Mouse (Mus musculus): ENCODE results near the gene Fnip2. TPM values are rescaled to one million over a fixed set of nuclear protein-coding genes. Genes with fewer than 3 reads are reported as not detected.
A peak's percentile ranks its signal among the peaks of the same experiment; 100 is the strongest.

Gene Fnip2
- total and polyA plus RNA-seq, 3 experiments: 4.2 to 28.1 (median 12.2) TPM

DNA sequence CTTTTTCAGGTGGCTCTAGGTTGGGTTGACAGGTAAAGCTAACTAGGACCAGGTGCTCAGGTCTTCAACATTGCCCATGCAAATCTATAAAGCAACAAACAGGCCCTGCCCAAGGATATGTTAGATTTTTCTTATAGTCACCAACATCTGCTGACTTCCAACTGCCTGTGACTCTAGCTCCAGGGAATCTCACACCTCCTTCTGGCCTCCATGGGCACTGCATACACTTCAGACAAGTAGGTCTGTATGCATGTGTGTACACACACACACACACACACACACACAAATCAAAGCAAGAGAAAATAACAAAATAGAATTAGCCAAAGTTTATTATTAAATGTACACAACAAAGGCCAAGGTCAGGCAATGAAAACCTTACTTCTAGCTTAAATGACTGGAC, 134.0 kb downstream of the Fnip2 start:
- Histone ChIP-seq H3K9ac (ENCODE audit: low read depth, low read length) (no peak overlapping the region), H3K4me3 (no peak overlapping the region), H3K27ac (no peak overlapping the region), H3K79me2 (replicated peaks; ENCODE audit: control insufficient read depth, insufficient read depth, low read length) (no peaks in the 10 kb centered on the region), H3K36me3 (ENCODE audit: control insufficient read depth, insufficient read depth, low read length) (no peaks in the 10 kb centered on the region), H3K27me3 (ENCODE audit: control insufficient read depth, insufficient read depth, low read length) (no peaks in the 10 kb centered on the region), H3K4me1 (ENCODE audit: control insufficient read depth, insufficient read depth, low read length) (no peaks in the 10 kb centered on the region)
- no peak for DNase-seq
- TF ChIP-seq POLR2A (IDR thresholded peaks at IDR 0.05; ENCODE audit: insufficient read depth, low read depth, low read length) (no peak), EP300 (IDR thresholded peaks at IDR 0.05; ENCODE audit: insufficient read depth, low read depth, low read length) (no peak), CTCF (IDR thresholded peaks at IDR 0.05) (peak; percentile 56)
- intact Hi-C loops (cut with DNase I): no loop called here

DNA sequence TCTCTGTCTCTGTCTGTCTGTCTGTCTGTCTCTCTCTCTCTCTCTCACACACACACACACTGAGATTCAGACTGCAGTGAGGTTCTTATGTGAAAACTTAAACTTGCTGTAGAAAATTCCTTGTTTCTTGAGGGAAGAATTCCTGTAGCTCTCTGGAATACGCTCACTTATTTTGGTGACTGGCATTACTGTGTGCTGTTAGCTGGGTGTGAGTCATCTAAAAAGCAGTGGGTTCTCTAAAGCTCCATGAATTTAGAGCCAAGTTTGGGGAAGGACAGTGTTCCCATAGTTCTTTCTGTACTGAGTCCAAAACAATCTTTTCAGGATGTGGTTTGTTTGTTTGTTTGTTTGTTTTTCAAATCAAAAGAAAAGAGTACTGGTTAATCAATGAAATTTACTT, 142.2 kb downstream of the Fnip2 start:
- WGBS: 81% methylated on average over 1 of the region's 1 CpGs
- TF ChIP-seq EP300 (IDR thresholded peaks at IDR 0.05; ENCODE audit: insufficient read depth, low read depth, low read length): no peak
- no peak for TF ChIP-seq CTCF (IDR thresholded peaks at IDR 0.05)
- no peak for TF ChIP-seq POLR2A (IDR thresholded peaks at IDR 0.05; ENCODE audit: insufficient read depth, low read depth, low read length)
- H3K79me2 ChIP-seq (replicated peaks; ENCODE audit: control insufficient read depth, insufficient read depth, low read length): no peaks in the 10 kb centered on the region
- H3K27me3 ChIP-seq (ENCODE audit: control insufficient read depth, insufficient read depth, low read length): no peaks in the 10 kb centered on the region
- H3K4me1 ChIP-seq (ENCODE audit: control insufficient read depth, insufficient read depth, low read length): no peaks in the 10 kb centered on the region
- no peak overlapping the region for H3K4me3 ChIP-seq
- intact Hi-C loops (cut with DNase I): no loop called here
- H3K36me3 ChIP-seq (ENCODE audit: control insufficient read depth, insufficient read depth, low read length): no peaks in the 10 kb centered on the region
- no peak overlapping the region for H3K27ac ChIP-seq
- no peak overlapping the region for H3K9ac ChIP-seq (ENCODE audit: low read depth, low read length)
- no peak for DNase-seq

DNA sequence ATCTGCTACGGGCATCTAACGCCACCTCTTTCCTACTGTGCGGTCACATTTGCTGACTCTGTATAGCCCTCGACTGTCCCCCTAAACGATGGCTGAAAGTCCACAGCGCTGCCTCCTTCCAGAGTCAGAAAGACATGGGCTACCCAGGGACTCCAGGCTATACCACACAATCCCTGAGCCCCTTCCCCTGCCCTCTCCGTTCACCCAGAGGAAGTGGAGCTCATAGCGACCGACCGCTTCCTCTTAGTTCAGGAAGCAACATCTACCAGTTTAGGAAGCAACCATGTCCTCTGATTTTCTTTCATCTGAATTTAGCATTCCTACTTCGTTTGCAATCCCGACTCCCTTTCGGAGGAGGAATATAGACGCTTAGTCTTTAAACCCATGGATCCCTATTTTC, 148.7 kb downstream of the Fnip2 start:
- Histone ChIP-seq H3K27ac (no peak overlapping the region), H3K79me2 (replicated peaks; ENCODE audit: control insufficient read depth, insufficient read depth, low read length) (no peaks in the 10 kb centered on the region), H3K36me3 (ENCODE audit: control insufficient read depth, insufficient read depth, low read length) (no peaks in the 10 kb centered on the region), H3K27me3 (ENCODE audit: control insufficient read depth, insufficient read depth, low read length) (no peaks in the 10 kb centered on the region), H3K4me1 (ENCODE audit: control insufficient read depth, insufficient read depth, low read length) (no peaks in the 10 kb centered on the region), H3K9ac (ENCODE audit: low read depth, low read length) (no peak overlapping the region), H3K4me3 (no peak overlapping the region)
- no peak for DNase-seq
- WGBS: 76% methylated on average over 14 of the region's 14 CpGs
- intact Hi-C loops (cut with DNase I): no loop called here
- TF ChIP-seq POLR2A (IDR thresholded peaks at IDR 0.05; ENCODE audit: insufficient read depth, low read depth, low read length): no peak
- TF ChIP-seq EP300 (IDR thresholded peaks at IDR 0.05; ENCODE audit: insufficient read depth, low read depth, low read length): no peak
- TF ChIP-seq CTCF (IDR thresholded peaks at IDR 0.05): no peak

DNA sequence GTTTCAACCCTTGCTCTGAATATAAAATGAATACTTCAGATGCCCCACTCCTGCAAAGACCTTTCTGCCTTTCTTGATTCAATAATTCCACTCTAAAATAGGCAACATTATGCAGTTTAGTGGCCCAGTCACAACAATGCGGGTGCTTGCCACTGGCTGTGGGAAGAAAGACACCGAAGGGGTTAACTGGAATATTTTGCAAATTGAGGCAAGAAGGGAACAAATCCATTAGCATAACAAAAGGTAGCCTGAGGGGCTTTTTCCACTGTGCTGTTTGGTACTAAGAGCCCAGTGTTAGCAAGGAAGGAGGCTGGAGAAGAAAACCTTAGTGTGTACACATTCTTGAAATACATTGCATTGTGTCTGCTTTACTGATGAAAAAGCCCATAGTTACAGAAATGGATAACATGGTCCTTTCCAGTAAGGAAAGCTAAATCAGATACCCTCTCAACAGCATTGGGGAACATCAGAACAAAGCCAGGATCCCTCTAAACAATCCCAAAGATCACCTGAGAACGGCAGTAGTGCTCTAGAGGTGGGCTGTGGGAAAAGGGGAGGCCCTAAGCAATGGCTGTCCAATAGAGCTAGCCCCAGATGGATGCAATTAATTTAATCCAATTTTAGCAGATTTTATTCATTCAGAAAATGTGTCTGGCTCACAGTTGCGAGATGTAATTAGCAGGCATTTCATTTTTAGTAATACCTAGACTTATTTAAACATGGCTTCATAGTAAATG, 150.5 kb downstream of the Fnip2 start:
- WGBS: 81% methylated on average over 4 of the region's 4 CpGs
- intact Hi-C loops (cut with DNase I): no loop called here
- Histone ChIP-seq H3K27ac (no peak overlapping the region), H3K4me3 (no peak overlapping the region), H3K27me3 (ENCODE audit: control insufficient read depth, insufficient read depth, low read length) (no peaks in the 10 kb centered on the region), H3K4me1 (ENCODE audit: control insufficient read depth, insufficient read depth, low read length) (no peaks in the 10 kb centered on the region), H3K36me3 (ENCODE audit: control insufficient read depth, insufficient read depth, low read length) (no peaks in the 10 kb centered on the region), H3K79me2 (replicated peaks; ENCODE audit: control insufficient read depth, insufficient read depth, low read length) (no peaks in the 10 kb centered on the region), H3K9ac (ENCODE audit: low read depth, low read length) (no peak overlapping the region)
- TF ChIP-seq EP300 (IDR thresholded peaks at IDR 0.05; ENCODE audit: insufficient read depth, low read depth, low read length): no peak
- TF ChIP-seq CTCF (IDR thresholded peaks at IDR 0.05): no peak
- no peak for TF ChIP-seq POLR2A (IDR thresholded peaks at IDR 0.05; ENCODE audit: insufficient read depth, low read depth, low read length)
- DNase-seq: no peak

DNA sequence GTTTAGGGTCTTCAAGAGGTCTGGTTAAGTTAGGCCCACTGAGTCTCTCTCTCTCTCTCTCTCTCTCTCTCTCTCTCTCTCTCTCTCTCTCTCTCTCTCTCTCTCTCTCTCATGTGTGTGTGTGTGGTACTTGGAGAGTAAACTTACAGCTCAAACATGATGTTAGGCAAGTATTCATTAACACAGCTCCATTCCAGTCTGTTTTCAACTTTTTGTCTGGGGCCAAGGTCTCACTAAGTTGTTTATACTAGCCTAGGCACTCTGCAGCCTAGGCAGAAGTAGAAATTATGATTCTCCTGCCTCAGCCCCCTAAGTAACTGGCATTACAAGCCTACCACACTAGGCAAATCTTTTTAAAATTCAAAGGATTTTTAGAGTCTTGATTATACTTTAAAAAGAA, 151.7 kb downstream of the Fnip2 start:
- no peak for TF ChIP-seq CTCF (IDR thresholded peaks at IDR 0.05)
- no peak for TF ChIP-seq EP300 (IDR thresholded peaks at IDR 0.05; ENCODE audit: insufficient read depth, low read depth, low read length)
- TF ChIP-seq POLR2A (IDR thresholded peaks at IDR 0.05; ENCODE audit: insufficient read depth, low read depth, low read length): no peak
- H3K27me3 ChIP-seq (ENCODE audit: control insufficient read depth, insufficient read depth, low read length): no peaks in the 10 kb centered on the region
- no peaks in the 10 kb centered on the region for H3K79me2 ChIP-seq (replicated peaks; ENCODE audit: control insufficient read depth, insufficient read depth, low read length)
- no peak for DNase-seq
- intact Hi-C loops (cut with DNase I): no loop called here
- H3K4me3 ChIP-seq: no peak overlapping the region
- no peak overlapping the region for H3K9ac ChIP-seq (ENCODE audit: low read depth, low read length)
- no peak overlapping the region for H3K27ac ChIP-seq
- H3K36me3 ChIP-seq (ENCODE audit: control insufficient read depth, insufficient read depth, low read length): no peaks in the 10 kb centered on the region
- peaks cover 2% of the 10 kb centered on the region; the same call in 1 of the 2 replicates for H3K4me1 ChIP-seq (ENCODE audit: control insufficient read depth, insufficient read depth, low read length)

DNA sequence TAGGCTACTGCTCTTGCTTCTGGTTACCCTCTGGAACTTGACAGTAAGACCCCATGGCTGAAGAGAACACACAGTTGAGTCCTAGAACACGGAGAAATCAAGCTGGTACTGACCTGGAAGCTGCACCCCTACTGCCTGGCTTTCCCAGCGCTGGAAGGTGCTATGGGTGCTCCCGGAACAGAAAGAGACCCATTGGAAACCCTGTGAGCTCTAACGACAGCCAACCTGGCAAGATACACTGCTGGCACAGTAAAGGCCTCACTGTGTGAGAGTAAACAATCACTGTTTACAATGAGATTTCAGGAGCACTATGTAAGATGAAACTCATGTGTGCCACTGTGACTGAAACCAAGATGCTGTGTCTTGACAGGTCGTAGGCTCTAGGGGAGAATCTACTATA, 152.5 kb downstream of the Fnip2 start:
- H3K4me1 ChIP-seq (ENCODE audit: control insufficient read depth, insufficient read depth, low read length): peaks cover 2% of the 10 kb centered on the region; the same call in 1 of the 2 replicates
- no peak for TF ChIP-seq CTCF (IDR thresholded peaks at IDR 0.05)
- intact Hi-C loops (cut with DNase I): no loop called here
- no peak overlapping the region for H3K9ac ChIP-seq (ENCODE audit: low read depth, low read length)
- no peak overlapping the region for H3K4me3 ChIP-seq
- no peak for DNase-seq
- H3K27me3 ChIP-seq (ENCODE audit: control insufficient read depth, insufficient read depth, low read length): no peaks in the 10 kb centered on the region
- WGBS: 77% methylated on average over 5 of the region's 5 CpGs
- no peaks in the 10 kb centered on the region for H3K79me2 ChIP-seq (replicated peaks; ENCODE audit: control insufficient read depth, insufficient read depth, low read length)
- H3K36me3 ChIP-seq (ENCODE audit: control insufficient read depth, insufficient read depth, low read length): no peaks in the 10 kb centered on the region
- H3K27ac ChIP-seq: no peak overlapping the region
